Mouse (Mus musculus) kidney, adult 9 months (tissue): ENCODE measurements around the gene Spindoc.
"Not testable (repeated sequence)": the region's sequence is repeated elsewhere in the genome, so short reads cannot be mapped to it uniquely, and the experiment has no call there.

Source experiments
- DNase-seq: peaks from one replicate; pipeline ENCODE4 v3.0.0; 2022

Spindoc gene

DNA sequence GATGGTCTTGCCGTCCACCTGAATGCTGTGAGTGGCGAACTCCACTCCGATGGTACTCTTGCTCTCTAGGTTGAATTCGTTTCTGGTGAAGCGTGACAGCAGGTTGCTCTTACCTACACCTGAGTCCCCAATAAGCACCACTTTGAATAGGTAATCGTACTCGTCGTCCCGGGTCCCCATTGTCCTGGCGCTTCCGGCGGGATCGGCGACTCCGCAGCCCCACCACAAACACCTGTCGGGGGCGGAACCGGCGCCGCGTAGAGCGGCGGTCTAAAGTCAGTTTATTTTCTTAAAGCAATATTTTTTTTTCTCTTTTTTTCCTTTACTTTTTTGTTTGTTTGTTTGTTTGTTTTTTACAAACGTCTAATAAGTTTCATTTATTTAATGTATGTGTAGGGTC, 16.1 kb upstream of the Spindoc start:
- not testable (repeated sequence) for DNase-seq

DNA sequence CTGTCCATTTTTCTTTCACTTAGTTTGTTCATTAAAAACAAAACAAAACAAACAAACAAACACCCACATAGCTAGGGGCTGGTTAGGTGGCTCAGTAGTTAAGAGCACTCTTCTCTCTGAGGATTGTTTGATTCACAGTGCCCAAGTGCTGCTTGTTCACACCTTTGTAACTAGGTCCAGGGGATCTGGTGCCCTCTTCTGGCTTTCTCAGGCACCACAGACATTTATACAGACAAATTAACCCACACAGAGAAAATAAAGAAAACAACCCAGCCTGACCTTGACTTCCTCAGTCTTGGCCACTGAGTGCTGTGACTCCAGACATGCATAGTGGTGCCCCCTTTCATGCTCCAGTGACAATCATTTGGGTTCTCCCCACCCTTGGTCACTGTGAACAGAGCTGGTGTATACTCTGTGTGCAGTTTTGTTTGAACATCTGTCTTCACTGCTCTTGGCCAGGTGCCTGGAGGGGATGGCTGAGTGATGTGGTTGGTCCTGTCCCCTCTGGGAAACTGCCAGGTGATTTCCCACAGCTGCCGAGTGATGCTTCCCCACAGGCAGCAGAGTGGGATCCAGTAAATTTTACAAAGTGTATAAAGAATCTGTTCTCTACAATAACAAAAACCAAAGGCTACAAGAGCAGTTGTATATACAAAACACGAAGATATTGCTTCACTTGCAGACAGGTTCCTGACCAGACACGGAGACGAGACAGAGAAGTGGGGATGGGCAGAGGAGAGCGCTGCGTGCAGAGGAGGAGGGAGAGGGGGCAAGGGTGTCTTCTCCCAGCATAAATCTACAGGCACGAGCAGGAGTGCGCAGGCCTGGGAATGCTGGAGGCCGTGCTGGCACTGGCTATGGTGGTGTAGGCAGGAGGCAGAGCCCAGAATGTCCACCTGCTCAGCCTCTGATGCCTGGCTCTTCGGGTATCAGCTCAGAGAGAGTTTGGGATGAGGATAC, 14.4 kb upstream of the Spindoc start:
- peak; percentile 39 for DNase-seq

DNA sequence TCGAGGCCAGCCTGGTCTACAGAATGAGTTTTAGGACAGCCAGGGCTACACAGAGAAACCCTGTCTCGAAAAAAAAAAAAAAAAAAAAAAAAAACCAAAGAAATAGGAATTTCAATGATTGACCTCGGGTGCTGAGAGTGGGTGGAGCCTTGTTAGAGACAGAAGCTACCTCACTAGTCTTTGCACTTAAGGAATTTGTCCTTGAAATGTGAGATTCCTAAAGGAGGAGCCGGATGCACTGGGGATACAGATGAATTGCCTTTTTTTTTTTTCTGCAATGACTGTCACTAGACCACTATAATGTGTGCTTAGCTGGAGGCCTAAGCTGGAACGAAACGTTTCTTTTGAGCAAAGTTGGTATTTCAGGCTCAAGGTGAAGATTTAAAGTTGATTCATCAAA, 5.7 kb upstream of the Spindoc start:
- DNase-seq: no peak

DNA sequence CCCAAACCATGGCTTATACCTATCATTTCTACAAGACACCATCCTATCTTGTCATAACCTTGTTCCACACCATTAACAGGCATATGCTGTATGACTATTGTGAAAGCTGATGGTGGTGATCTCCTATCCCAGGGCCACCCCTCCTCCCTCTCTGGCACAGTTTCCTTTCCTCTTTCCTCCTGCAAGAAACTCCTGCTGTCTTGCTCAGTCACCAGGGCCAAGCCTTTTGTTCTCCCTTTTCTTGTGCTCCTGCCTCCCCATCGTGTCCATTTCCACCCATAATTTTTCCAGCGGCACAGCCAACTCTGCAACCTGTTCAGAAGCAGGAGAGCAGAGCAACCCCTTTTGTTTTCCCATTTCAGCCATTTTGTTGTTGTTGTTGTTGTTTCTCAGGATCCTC, 3.2 kb upstream of the Spindoc start:
- DNase-seq: no peak

DNA sequence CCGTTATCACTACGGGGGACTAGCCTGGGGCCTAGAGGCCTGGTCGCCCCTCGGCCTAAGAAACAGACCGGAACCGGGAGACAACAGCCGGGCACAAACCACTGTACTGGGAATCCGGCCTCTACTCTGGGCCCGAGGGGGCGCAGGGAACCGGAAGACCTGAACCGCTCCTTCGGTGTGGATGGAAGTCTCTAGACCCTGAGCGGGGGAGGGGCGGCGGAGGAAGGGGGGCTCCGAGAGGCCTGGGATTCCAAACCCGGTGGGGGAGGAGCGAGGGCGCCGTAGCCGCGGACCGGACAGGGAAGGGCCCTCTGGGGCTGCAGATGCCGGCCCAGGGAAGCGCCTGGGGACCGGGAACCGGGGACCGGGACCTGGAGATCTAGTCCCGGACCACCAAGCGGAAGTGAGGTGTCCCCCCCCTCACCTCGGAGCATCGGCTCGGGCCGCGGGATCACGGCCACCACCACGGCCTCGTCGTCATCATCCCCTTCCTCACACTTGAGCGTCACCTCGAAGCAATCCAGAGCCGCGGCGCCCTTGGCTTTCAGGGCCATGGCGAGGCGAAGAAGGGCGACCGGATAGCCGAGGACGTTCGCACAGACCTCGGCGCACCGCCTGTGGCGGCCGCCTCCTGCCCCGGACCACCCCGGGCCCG, 419 bp downstream of the Spindoc start:
- peak; percentile 51 for DNase-seq

DNA sequence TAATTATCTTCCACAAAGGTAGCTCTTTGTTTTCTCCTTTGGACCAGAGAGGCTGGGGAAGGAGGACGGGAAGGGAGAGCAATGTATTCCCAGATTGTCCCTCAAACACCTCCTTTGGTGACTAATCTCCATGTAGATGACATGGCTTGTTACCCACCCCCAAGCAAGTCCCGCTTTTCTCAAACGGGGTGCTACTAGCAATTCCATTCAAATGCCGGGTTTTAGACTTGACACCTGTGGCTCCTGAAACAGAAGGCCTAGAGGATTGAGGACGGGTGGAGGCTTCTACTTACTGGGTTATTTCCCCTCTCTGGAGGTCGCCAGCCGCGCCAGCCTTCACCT, 917 bp downstream of the Spindoc start:
- no peak for DNase-seq

DNA sequence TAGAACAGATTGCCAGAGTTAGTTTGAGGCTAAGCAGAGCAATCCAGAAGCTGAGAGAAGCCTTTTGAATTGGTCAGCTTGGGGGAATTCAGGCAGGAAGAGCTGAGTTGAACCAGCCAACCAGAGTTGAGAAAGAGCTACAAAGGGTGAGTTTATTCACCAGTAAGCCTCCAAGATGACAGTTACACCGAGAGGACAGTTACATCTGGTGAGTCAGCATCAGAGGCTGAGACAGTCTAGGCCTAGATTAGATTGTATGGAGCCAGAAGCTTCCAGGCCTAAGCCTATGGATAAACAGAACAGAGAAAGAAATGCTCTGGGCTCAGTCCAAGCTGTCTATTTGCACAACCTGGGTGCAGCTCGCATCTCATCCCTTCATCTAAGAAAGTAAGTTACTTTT, 5.2 kb downstream of the Spindoc start:
- DNase-seq: no peak

DNA sequence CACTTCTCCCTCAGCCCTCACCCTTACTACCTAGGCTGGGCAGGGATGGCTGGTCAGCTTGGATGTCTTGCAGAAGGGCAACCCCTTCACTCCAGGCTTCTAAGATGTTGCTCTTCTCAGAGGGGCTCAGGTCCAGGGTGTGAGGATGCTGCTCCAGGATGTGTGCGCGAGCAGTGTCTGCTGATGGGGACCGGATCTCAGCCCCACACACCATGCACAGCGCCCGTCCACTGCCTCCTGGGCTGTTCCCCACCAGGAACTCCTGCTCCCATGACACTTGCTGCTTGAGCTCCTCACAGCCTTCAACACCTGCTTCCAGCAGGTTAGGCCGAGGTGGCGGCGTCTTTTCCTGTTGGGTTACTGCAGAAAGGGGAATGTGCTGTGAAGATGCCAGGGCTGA, 8.3 kb downstream of the Spindoc start:
- no peak for DNase-seq

DNA sequence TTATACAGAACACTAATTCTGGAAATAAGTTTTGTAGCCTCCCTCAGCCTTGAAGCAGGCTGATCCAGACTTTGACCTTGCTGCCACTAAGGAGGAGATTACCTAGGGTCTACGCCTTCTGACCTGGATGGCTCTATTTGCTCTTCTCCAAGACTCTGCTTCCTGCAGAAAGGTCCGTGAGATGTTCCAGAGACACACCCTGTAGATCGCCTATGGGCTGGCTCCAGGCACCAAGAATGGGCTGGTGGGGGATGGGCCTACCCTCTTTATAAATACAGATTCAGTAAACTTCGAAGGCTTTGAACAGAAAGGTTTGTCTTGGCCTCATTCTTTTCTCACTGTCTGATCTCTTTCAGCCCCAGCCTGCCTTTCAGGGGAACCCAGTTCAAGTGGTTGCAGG, 13.3 kb downstream of the Spindoc start:
- not testable (repeated sequence) for DNase-seq

DNA sequence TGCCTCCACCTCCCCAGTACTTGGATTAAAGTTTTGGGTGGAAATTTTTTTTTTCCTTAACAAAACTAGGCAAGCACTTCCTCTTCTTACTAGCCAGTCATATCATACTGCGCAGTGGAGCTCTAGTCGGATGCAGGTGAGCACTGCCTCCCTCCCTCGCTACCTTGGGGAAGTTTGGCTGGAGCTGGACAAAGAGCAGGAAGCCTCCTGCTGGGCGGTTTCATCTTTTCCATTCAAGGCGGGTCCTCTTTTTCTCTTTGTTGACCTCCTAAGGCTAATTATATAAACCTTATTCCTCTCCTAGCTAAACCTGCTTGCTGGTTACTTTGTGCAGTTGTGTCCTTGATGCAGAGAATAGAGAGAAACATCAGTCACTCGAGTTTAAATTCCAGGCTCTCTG, 29.2 kb downstream of the Spindoc start:
- no peak for DNase-seq

DNA sequence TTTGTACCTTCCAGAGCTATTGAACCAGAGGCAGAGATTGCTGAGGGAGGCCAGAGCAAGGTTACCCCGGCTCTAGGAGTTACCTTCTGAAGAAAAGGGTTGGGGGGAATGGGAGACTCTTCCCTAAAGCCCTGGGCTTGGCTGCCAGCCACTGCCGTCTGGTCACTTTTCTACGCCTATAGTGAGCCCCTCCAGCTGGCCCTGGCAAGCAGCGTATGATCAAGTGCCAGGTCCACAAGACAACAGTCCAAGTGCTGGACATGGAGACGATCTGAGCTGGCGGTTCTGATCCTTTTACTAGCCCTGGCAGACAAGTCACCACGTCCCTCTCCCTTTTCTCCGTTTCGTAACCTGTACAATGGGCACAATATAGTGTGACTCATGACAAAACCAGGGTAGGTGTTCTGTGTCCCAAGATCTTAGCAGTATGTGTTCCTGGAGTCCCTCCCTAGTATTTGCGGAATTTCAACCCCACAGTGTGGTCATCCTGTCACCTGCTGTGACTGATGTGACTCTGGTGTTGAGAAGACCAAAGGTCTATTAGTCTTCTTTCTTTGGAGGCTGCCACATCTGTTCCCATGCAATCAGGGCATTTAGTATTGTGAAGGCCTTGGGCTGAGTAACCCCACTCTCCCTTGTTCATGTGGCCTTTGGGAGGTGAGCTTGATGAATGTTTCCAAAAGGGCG, 29.8 kb downstream of the Spindoc start:
- no peak for DNase-seq

DNA sequence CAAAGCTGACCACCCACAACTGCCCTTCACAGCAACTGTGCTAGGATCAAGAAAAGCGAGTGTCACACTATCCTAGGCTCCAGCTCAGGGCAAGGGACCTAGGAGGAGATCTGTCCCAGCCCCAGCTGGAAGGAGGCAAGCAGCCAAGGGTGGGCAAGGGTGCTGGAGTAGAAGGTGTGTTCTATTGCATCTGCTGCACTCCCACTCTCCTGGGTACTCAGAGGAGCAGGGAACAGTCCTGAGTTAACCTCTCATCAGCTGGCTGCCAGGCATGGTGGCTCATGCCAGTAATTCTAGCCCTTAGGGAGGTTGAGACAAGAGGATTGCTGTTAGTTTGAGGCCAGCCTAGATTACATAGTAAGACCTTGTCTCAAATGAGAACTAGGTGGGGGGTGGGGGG, 32.8 kb downstream of the Spindoc start:
- no peak for DNase-seq

DNA sequence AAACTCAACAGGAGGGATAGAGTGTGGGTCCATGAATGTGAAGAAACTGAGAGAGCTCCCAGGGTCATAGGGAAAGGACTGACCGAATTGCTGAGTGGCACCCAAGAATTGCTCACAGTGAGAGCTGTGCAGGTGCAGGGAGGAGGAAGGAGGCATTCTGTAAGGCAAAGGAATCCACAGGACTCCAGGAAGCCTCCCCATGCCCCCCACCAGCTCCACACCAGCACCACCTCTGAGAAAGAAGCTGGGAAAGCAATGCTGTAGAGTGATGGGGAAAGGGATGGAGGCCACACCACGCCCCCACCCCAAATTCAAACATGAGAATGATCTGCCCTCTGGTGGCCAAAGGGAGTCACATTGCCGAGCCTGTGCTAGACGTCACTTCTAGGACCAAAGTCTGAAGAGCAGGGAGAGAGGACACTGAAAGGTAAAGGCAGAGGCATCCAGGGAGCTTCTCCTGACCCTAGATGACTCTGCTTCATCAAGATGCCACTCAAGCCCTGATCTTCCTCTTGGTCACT, 37.5 kb downstream of the Spindoc start:
- DNase-seq: peak; percentile 59

DNA sequence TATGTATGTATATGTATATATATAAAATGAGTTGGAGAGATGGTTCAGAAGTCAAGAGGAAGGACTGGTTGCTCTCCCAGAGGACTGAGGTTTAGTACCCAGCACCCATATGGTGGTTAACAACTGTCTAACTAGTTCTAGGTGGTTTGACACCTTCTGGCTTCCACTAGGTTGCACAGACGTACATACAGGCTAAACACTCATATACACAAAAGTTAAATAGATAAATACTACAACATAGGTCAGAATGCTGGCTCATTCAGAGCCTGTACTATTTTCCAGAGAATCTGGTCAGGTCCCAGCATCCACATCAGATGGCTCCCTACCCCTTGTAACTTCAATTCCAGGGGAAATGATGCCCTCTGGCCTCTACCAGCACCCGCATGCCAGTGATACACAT, 40.1 kb downstream of the Spindoc start:
- no peak for DNase-seq

DNA sequence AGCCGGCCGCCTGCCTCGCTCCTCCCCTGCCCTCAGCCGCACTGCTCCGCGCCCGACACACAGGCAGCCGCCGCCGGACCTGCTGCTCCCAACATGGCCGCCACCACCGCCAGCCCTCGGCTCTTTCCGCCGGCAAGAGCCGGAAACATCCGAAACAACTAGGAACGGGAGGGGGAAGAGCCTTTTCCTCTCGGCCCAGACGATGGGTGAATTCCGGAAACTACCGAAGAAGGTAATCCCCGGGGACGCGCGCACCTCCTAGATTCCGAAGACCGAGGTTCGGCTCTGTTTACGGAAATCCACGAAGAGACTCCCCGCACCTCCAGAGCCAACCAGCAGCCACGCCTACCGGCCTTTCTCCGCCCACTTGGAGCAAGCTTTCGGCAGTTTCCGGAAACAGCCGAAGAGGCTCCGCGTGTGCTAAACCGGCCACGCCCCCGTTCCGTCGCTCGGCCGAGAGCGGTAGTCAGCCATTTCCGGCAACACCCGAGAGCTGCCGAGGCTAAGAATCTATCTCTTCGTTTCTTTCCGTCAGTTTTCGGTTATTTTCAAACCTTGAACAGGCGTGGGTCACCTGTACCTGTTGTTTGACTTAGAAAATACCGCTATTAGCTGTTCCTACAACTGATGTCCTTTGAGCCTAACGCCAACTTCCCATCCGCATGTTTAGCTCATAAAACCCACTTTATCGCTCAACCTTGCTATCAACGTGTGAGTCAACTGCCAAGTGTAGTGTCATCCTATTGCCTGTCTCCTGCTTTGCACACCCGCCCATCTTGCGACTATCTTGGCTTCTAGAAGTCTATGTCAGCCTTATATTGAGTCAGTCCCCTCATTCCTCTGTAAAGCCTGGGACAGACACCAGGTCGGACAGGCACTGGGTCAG, 41.0 kb downstream of the Spindoc start, which contains the start of gene Mark2:
Mark2 (minus strand) TSS at position 349 of the 886 bp plus-strand sequence.
- DNase-seq: peak; percentile 100

DNA sequence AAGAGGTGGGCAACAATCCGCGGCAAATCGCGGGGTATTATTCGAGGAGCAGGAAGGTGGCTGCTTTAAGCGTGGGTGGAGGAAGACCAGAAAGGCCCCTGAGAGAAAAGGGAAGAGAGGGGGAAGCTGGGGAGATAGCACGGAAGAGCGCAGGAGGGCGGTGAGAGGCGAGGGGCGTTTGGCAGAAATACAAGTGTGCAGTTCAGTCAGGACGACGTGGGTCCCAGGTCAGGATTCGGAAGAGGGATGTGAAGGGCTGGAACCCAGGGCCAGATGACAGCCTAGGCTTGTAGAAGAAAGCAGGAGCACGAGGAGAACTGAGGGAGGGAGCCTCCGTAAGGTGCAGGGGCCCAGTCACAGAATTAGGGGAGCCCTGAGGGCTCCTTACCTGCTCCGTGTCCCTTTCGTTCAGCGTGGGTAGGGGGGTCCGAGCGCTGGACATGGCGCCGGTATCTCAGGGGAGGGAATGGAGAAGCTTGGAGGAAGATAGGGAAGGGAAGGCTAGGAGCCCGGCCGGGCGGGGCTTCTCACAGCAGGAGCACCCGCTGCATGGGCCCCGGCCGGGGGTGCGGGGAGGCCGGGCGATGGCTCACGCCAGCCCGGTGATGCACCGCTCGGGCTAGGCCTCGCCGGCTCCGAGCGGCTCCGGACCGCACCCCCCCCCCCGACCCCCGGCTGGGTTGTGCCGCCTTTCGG, 41.9 kb downstream of the Spindoc start:
- DNase-seq: no peak

DNA sequence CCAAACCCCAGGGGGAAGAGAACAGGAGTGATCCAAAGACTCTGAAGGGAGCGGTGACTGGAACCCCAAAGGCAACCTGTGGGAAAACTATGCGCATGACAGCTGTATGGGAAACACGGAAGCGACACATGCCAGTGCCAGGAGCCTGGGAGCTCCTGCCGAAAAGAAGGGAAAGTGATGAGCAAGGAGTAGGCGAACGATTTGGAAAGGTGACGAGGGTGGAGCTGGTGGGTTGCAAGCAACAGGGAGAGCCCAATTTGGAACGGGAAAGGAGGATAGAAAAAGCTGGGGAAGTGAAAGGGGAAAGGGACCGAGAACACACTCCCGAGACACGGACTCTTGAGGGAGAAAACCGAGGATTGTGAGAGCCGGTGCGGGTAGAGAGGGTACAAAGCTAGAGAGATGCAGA, 42.4 kb downstream of the Spindoc start:
- no peak for DNase-seq

DNA sequence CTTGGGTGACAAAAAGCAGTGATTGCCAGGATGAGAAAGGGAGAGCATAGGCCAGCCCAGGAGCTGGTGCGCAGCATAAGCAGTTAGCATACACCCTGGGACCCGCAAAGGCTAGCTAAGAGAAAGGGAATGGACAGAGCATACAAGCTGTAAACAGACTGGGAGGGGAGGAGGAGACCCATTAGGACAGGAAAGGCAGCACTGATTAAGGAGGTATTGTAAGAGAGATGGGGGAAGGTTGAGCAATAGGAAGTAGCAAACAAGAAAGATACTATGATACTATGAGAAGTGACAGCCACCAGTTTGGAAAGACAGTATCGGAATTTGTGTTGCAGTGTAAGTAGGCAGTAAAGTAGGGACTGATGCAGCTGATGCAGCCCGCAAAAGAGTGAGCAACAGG, 42.9 kb downstream of the Spindoc start:
- DNase-seq: no peak

DNA sequence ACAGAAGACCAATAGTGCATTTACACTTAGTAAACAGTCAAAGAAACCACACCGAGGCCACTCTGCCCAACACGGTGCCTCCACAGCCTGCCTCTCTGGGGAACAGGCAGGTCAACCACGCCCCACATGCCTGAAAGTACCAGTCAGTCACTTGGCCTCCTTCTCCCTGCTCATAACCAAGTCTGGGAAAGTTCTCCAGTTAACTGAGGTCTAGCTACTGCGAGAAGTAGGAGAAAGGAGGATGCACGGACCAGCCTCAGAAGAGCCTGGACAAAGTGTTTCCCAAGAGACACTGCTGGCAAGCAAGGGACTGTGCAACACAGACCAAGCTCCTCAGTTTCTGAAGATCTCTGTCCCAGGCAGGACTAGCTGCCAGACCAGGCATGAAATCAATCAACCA, 43.8 kb downstream of the Spindoc start:
- DNase-seq: peak; percentile 68

DNA sequence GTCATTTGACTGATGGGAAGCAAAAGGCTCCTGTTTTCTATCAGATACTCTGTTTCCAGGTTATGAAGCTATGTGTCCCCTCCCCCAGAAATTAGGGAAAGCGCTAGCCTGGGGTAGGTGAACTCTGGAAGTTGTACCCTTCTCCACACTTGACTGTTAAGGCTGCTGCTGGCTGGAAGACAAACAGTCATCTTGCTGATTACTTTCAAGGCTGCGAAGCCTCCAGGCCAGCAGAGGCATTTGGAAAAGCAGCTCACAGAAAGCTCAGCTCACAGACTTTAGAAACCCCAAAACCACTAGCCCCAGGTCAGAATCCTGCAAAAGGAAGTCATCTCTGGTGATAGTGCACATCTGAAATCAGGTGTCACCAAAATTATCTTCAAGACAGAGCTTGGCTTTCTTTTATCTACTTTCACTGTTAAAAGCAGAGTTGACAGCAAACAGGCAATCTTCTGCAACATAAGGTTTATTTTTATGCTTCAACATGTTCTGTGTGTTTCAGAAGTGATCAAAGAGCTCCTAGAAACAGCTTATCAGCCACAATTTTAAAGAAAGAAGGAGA, 44.9 kb downstream of the Spindoc start:
- DNase-seq: no peak

DNA sequence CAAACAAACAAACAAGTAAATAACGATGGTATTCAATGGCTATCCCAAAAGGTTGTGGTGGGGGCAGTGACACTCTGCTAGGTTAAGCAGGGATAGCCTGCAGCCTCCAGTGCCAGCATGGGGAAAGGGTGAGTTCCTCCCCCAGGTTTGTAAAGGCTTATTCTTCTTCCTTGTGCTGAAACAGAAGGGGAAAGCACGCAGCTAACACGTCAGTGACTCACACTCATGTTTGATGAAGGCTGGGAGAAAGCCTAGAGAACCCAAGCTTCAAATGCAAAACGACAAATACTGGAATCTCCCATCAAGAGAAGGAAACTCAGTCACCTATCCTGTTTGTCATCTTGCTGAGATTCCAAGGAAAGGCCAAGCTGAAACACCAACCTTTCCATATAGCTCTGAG, 47.1 kb downstream of the Spindoc start:
- no peak for DNase-seq
